Mouse (Mus musculus): Measurements from ENCODE around the gene Myo6.

- TF ChIP-seq CTCF (IDR thresholded peaks at IDR 0.05; ENCODE audit: extremely low read depth, insufficient read length, insufficient replicate concordance, low read depth, low read length) (no peak), POLR2A (IDR thresholded peaks at IDR 0.05; ENCODE audit: low read depth, low read length) (no peak)
Measured at GRCm38 (mm10) chr9:80315922-80316321, 151.1 kb downstream of the Myo6 start.
